Mouse (Mus musculus): ENCODE measurements around the gene Cacnb2. TPM values are rescaled to one million over a fixed set of nuclear protein-coding genes. Genes with fewer than 3 reads are reported as not detected.

The Cacnb2 gene
- total and polyA plus RNA-seq, 3 experiments = 32.7 to 77.9 (median 72.2) TPM

DNA sequence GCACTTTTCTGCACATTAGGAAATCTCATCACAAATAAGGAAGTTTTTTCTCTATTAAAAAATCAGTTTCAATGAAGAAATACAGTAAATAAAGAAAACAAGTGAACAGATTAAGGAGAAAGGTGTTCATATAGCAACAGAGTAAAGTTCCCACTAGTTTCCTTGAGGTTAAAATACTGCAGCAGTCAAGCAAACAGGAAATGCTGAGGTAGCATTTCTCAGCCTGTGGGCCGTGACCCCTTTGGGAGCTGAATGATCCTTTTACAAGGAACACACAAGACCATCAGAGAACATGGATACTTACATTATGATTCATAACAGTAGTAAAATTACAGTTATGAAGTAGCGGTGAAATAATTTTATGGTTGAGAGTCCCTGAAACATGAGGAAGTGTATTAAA lies 185.1 kb downstream of the Cacnb2 start:
- no peak for DNase-seq
- WGBS = 73% methylated on average over 2 of the region's 2 CpGs
- intact Hi-C loops (cut with DNase I) = no loop called here
- Histone ChIP-seq H3K4me1 (ENCODE audit: control insufficient read depth, insufficient read depth, low read length) (peaks cover 2% of the 10 kb centered on the region; the same call in 1 of the 2 replicates), H3K4me3 (no peak overlapping the region), H3K27me3 (ENCODE audit: control insufficient read depth, insufficient read depth, low read length) (no peaks in the 10 kb centered on the region), H3K79me2 (replicated peaks; ENCODE audit: control insufficient read depth, insufficient read depth, low read length) (no peaks in the 10 kb centered on the region), H3K27ac (no peak overlapping the region), H3K36me3 (ENCODE audit: control insufficient read depth, insufficient read depth, low read length) (peaks cover 7% of the 10 kb centered on the region), H3K9ac (ENCODE audit: low read depth, low read length) (no peak overlapping the region)
- TF ChIP-seq POLR2A (IDR thresholded peaks at IDR 0.05; ENCODE audit: insufficient read depth, low read depth, low read length) (no peak), EP300 (IDR thresholded peaks at IDR 0.05; ENCODE audit: insufficient read depth, low read depth, low read length) (no peak), CTCF (IDR thresholded peaks at IDR 0.05) (no peak)

DNA sequence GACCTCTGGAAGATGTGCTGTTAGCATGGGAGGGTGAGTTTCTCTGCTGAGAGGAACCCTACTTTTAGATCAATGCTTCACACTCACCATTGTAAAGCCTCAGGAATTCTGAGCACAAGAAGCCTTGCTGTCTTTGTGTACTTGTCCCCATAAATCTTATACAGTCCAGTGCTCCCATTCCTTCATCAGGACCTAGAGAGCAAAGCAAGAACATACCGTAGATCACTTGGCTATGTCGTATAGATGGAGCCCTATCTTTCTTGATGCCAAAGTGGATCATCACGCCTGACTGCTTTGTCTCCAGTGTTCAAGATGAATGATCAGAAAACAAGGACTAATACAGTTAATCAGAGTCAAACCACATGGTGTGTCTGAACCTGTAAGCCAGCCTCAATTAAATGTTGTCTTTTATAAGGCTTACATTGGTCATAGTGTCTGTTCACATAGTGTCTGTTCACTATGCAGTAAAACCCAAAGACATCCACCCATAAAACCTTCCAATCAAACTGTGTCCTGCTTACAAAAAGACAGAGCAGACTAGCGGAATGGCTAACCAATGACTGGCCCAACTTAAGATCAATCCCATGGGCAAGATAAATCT lies 198.7 kb downstream of the Cacnb2 start:
- Histone ChIP-seq H3K4me3 (no peak overlapping the region), H3K27me3 (ENCODE audit: control insufficient read depth, insufficient read depth, low read length) (no peaks in the 10 kb centered on the region), H3K27ac (no peak overlapping the region), H3K4me1 (ENCODE audit: control insufficient read depth, insufficient read depth, low read length) (no peaks in the 10 kb centered on the region), H3K9ac (ENCODE audit: low read depth, low read length) (no peak overlapping the region), H3K79me2 (replicated peaks; ENCODE audit: control insufficient read depth, insufficient read depth, low read length) (no peaks in the 10 kb centered on the region), H3K36me3 (ENCODE audit: control insufficient read depth, insufficient read depth, low read length) (no peaks in the 10 kb centered on the region)
- intact Hi-C loops (cut with DNase I) = no loop called here
- no peak for DNase-seq
- no peak for TF ChIP-seq CTCF (IDR thresholded peaks at IDR 0.05)
- TF ChIP-seq POLR2A (IDR thresholded peaks at IDR 0.05; ENCODE audit: insufficient read depth, low read depth, low read length) = no peak
- 90% methylated on average over 4 of the region's 4 CpGs for WGBS

DNA sequence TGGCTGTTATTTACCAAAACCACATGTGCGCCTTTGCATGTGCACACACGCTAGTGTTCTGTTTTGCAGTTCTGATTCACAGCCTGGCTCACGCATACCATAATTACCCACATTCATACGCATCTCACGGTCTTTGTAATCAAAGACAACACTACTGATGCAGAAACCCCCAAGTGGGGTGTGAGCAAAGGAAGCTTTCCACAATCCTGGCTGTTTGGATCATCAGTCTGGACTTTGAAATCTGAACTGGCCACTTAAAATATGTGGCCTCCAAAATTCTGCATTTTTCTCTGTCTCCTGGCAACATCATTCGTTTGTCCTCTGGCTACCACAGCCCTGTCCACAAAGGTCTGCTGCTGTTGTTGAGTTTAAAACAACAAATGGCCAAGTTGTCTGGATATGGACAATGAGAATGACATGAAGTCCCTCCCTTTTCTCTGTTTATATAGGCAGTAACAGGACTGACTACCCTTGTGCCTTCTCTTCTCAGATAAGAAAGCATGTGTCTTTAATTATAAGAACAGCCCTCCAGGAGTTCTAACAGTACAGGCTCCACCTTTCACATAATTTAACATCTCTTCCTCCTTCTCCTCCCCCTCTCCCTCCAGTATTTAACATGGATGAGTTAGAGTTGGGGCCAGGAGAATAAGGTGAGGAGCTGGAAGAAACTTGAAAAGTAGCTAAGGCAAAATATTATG lies 204.9 kb downstream of the Cacnb2 start:
- TF ChIP-seq POLR2A (IDR thresholded peaks at IDR 0.05; ENCODE audit: insufficient read depth, low read depth, low read length) (no peak), EP300 (IDR thresholded peaks at IDR 0.05; ENCODE audit: insufficient read depth, low read depth, low read length) (no peak), CTCF (IDR thresholded peaks at IDR 0.05) (no peak)
- no peaks in the 10 kb centered on the region for H3K79me2 ChIP-seq (replicated peaks; ENCODE audit: control insufficient read depth, insufficient read depth, low read length)
- H3K9ac ChIP-seq (ENCODE audit: low read depth, low read length) = no peak overlapping the region

DNA sequence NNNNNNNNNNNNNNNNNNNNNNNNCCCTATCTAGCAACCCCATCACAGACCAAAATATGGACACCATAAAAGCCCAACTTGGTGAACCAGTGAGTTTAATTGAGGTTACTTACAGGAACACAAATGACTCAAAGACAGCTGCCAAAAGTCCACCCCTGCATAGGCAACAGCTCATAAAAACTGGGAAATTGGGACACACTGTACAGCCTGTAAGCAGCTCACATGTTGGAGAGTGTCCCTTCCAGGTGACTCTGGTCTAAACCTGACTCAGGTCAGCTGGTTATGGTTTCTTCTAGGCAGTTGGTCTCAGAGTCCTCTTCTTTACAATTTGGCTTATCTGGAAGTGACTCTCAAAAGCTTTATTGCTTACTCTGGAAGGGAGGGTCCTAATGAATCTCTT lies 212.1 kb downstream of the Cacnb2 start:
- Histone ChIP-seq H3K9ac (ENCODE audit: low read depth, low read length) (no peak overlapping the region), H3K27ac (no peak overlapping the region), H3K79me2 (replicated peaks; ENCODE audit: control insufficient read depth, insufficient read depth, low read length) (no peaks in the 10 kb centered on the region), H3K36me3 (ENCODE audit: control insufficient read depth, insufficient read depth, low read length) (no peaks in the 10 kb centered on the region), H3K4me1 (ENCODE audit: control insufficient read depth, insufficient read depth, low read length) (no peaks in the 10 kb centered on the region), H3K4me3 (no peak overlapping the region), H3K27me3 (ENCODE audit: control insufficient read depth, insufficient read depth, low read length) (no peaks in the 10 kb centered on the region)
- no peak for TF ChIP-seq POLR2A (IDR thresholded peaks at IDR 0.05; ENCODE audit: insufficient read depth, low read depth, low read length)
- no peak for TF ChIP-seq CTCF (IDR thresholded peaks at IDR 0.05)
- no peak for TF ChIP-seq EP300 (IDR thresholded peaks at IDR 0.05; ENCODE audit: insufficient read depth, low read depth, low read length)
- intact Hi-C loops (cut with DNase I) = no loop called here
- DNase-seq = no peak

More for the DNA sequence above, 204.9 kb downstream of the Cacnb2 start:
- intact Hi-C loops (cut with DNase I) = no loop called here
- 76% methylated on average over 6 of the region's 6 CpGs for WGBS
- no peak for DNase-seq
- no peaks in the 10 kb centered on the region for H3K36me3 ChIP-seq (ENCODE audit: control insufficient read depth, insufficient read depth, low read length)
- no peaks in the 10 kb centered on the region for H3K4me1 ChIP-seq (ENCODE audit: control insufficient read depth, insufficient read depth, low read length)
- H3K27me3 ChIP-seq (ENCODE audit: control insufficient read depth, insufficient read depth, low read length) = no peaks in the 10 kb centered on the region
- H3K27ac ChIP-seq = no peak overlapping the region
- H3K4me3 ChIP-seq = no peak overlapping the region

DNA sequence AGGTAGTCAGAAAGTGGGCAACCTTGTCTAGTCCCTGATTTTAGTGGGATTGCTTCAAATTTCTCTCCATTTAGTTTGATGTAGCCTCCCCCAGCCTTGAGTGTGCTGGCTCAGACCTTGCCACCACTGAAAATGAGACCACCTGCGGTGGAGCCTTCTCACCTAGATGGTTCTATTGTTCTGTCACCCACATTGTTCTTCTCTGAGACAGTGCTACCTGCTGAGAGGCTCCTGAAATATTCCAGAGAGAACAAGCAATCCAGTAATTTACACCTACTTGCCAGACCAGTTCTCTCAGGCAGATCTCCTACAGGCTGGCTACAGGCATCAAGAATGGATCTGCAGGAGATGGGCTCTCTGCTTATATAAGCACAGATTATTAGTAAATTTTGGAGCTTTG lies 215.8 kb downstream of the Cacnb2 start:
- Histone ChIP-seq H3K79me2 (replicated peaks; ENCODE audit: control insufficient read depth, insufficient read depth, low read length) (no peaks in the 10 kb centered on the region), H3K9ac (ENCODE audit: low read depth, low read length) (no peak overlapping the region), H3K36me3 (ENCODE audit: control insufficient read depth, insufficient read depth, low read length) (peaks cover 3% of the 10 kb centered on the region), H3K4me3 (no peak overlapping the region), H3K4me1 (ENCODE audit: control insufficient read depth, insufficient read depth, low read length) (no peaks in the 10 kb centered on the region; the same call in 1 of the 2 replicates), H3K27me3 (ENCODE audit: control insufficient read depth, insufficient read depth, low read length) (no peaks in the 10 kb centered on the region), H3K27ac (no peak overlapping the region)
- intact Hi-C loops (cut with DNase I) = no loop called here
- TF ChIP-seq EP300 (IDR thresholded peaks at IDR 0.05; ENCODE audit: insufficient read depth, low read depth, low read length) (no peak), POLR2A (IDR thresholded peaks at IDR 0.05; ENCODE audit: insufficient read depth, low read depth, low read length) (no peak), CTCF (IDR thresholded peaks at IDR 0.05) (no peak)
- DNase-seq = no peak
- WGBS = 41% methylated on average over 1 of the region's 1 CpGs

DNA sequence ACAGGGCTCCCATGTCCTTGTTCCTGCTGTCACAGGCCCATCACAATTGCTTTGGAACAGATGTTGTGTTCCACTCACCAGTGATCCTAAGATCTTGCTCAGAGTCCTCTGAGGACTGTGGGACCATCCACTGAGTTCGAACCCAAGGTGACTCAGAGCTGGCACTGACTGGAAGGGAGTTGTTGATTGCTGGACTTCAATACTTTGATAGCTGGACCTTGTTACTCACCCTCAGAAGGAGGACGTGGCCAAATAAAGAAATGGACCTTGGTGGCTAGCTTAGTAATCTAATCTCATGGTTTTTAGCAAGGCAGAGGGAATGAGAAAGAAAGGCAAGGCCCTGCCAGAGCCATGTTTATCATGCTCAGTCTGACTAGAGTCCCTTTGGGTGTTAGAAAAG lies 218.1 kb downstream of the Cacnb2 start:
- H3K4me1 ChIP-seq (ENCODE audit: control insufficient read depth, insufficient read depth, low read length) = no peaks in the 10 kb centered on the region; the same call in 1 of the 2 replicates
- 30% methylated on average over 2 of the region's 2 CpGs for WGBS
- intact Hi-C loops (cut with DNase I) = loop anchor here (10.0 kb wide), 1 partner anchor 216 kb away; the partner anchor contains the start of gene Cacnb2
- H3K4me3 ChIP-seq = no peak overlapping the region
- TF ChIP-seq EP300 (IDR thresholded peaks at IDR 0.05; ENCODE audit: insufficient read depth, low read depth, low read length) (no peak), CTCF (IDR thresholded peaks at IDR 0.05) (no peak), POLR2A (IDR thresholded peaks at IDR 0.05; ENCODE audit: insufficient read depth, low read depth, low read length) (no peak)
- no peak overlapping the region for H3K27ac ChIP-seq
- no peak overlapping the region for H3K9ac ChIP-seq (ENCODE audit: low read depth, low read length)
- no peaks in the 10 kb centered on the region for H3K27me3 ChIP-seq (ENCODE audit: control insufficient read depth, insufficient read depth, low read length)
- no peak for DNase-seq
- H3K36me3 ChIP-seq (ENCODE audit: control insufficient read depth, insufficient read depth, low read length) = peaks cover 3% of the 10 kb centered on the region
- no peaks in the 10 kb centered on the region for H3K79me2 ChIP-seq (replicated peaks; ENCODE audit: control insufficient read depth, insufficient read depth, low read length)
